In genomic region chr6:39433701-39434100, GRCm38 (mm10) we compare ENCODE assay signal across 21 mouse cellular contexts. TPM values are rescaled to one million over a fixed set of nuclear protein-coding genes. Genes with fewer than 3 reads are reported as not detected.
A peak's percentile ranks its signal among the peaks of the same experiment; 100 is the strongest.
DNase-seq lines count a peak whose midpoint lies in the region; ATAC-seq and TF ChIP-seq lines count a peak whose summit lies in the region.
"Had no signal": no experiment of that assay in that cellular context is flagged by ENCODE, and none has a peak within 500 bp of the region (broad histone marks: within the 10 kb centered on the region; RNA-seq: fewer than 3 reads in every experiment).

No protein-coding gene starts in this region.

- H3K36me3 ChIP-seq in liver, embryonic 13.5 days: no peaks in the 10 kb centered on the region
- H3K36me3 ChIP-seq in liver, postnatal 0 days (replicated peaks; ENCODE audit: insufficient read depth, low read length): no peaks in the 10 kb centered on the region
- no peaks in the 10 kb centered on the region for H3K36me3 ChIP-seq in ES-Bruce4 (ENCODE audit: control insufficient read depth, insufficient read depth, low read length, poor library complexity, severe bottlenecking)
- peaks cover 2% of the 10 kb centered on the region; the same call in 1 of the 2 replicates for H3K36me3 ChIP-seq in ES-E14 (ENCODE audit: control insufficient read depth, insufficient read depth, low read length, poor library complexity, severe bottlenecking)
- H3K36me3 ChIP-seq in liver, embryonic 15.5 days (replicated peaks): no peaks in the 10 kb centered on the region
- H3K36me3 ChIP-seq: embryonic facial prominence, embryonic 10.5 days; heart, embryonic 13.5 days; hindbrain, embryonic 12.5 days had no signal

- H3K27me3 ChIP-seq in liver, embryonic 13.5 days: no peaks in the 10 kb centered on the region
- H3K27me3 ChIP-seq in liver, postnatal 0 days (ENCODE audit: insufficient read depth, low read length): no peaks in the 10 kb centered on the region
- H3K27me3 ChIP-seq in ES-Bruce4 (ENCODE audit: control insufficient read depth, insufficient read depth, low read length, poor library complexity, severe bottlenecking): no peaks in the 10 kb centered on the region
- H3K27me3 ChIP-seq in liver, embryonic 15.5 days: 0 out of 2 replicates have a peak, but pooled peaks cover under 1% of the 10 kb centered on the region
- H3K27me3 ChIP-seq: forebrain, embryonic 13.5 days; heart, embryonic 13.5 days; hindbrain, embryonic 12.5 days had no signal

- H3K4me1 ChIP-seq in liver, embryonic 13.5 days (replicated peaks): peaks cover 66% of the 10 kb centered on the region
- peaks cover 28% of the 10 kb centered on the region for H3K4me1 ChIP-seq in liver, postnatal 0 days (ENCODE audit: insufficient read depth)
- peaks cover 10% of the 10 kb centered on the region for H3K4me1 ChIP-seq in ES-Bruce4 (ENCODE audit: control insufficient read depth, insufficient read depth, low read length)
- peaks cover 4 to 19% of the 10 kb centered on the region in 2 experiments; a peak in 3 of 4 replicates for H3K4me1 ChIP-seq in ES-E14 (ENCODE audit: control insufficient read depth in 2 of 2, insufficient read depth in 2 of 2, low read length in 2 of 2, poor library complexity in 1 of 2)
- H3K4me1 ChIP-seq in liver, embryonic 15.5 days (replicated peaks): peaks cover 60% of the 10 kb centered on the region
- H3K4me1 ChIP-seq: embryonic facial prominence, embryonic 10.5 days; forebrain, embryonic 13.5 days had no signal

- no peaks in the 10 kb centered on the region for H3K9me3 ChIP-seq in liver, embryonic 13.5 days (replicated peaks)
- no peaks in the 10 kb centered on the region for H3K9me3 ChIP-seq in liver, postnatal 0 days (ENCODE audit: low read length)
- H3K9me3 ChIP-seq in ES-Bruce4 (replicated peaks; ENCODE audit: control insufficient read depth, insufficient read depth, low read length, poor library complexity, severe bottlenecking) (no peaks in the 10 kb centered on the region), ES-E14 (ENCODE audit: control insufficient read depth, insufficient read depth, low read depth, low read length) (no peaks in the 10 kb centered on the region)
- no peaks in the 10 kb centered on the region for H3K9me3 ChIP-seq in liver, embryonic 15.5 days (replicated peaks)
- H3K9me3 ChIP-seq: embryonic facial prominence, embryonic 10.5 days; forebrain, embryonic 13.5 days; heart, embryonic 13.5 days; hindbrain, embryonic 12.5 days had no signal

- no peak for TF ChIP-seq EP300 in liver, postnatal 0 days (IDR thresholded peaks at IDR 0.05; ENCODE audit: low read depth)
- no peak for TF ChIP-seq EP300 in ES-Bruce4 (IDR thresholded peaks at IDR 0.05; ENCODE audit: insufficient read depth, low read depth, low read length)

- H3K4me3 ChIP-seq in liver, embryonic 13.5 days (replicated peaks): no peak overlapping the region
- no peak overlapping the region for H3K4me3 ChIP-seq in liver, postnatal 0 days (ENCODE audit: low read depth, low read length)
- H3K4me3 ChIP-seq in ES-Bruce4 (ENCODE audit: low read depth, low read length): no peak overlapping the region
- H3K4me3 ChIP-seq in ES-E14 (ENCODE audit: insufficient read depth in 1 of 2, low read depth in 1 of 2, low read length in 2 of 2, poor library complexity in 1 of 2, severe bottlenecking in 1 of 2): no peak overlapping the region
- no peak overlapping the region for H3K4me3 ChIP-seq in liver, embryonic 15.5 days (replicated peaks)
- H3K4me3 ChIP-seq: embryonic facial prominence, embryonic 10.5 days; forebrain, embryonic 13.5 days; gastrocnemius, adult 2 months; heart, embryonic 13.5 days; hindbrain, embryonic 12.5 days had no signal

- H3K9ac ChIP-seq in liver, embryonic 13.5 days: no peak overlapping the region
- no peak overlapping the region for H3K9ac ChIP-seq in liver, postnatal 0 days (replicated peaks)
- H3K9ac ChIP-seq in ES-Bruce4 (ENCODE audit: low read depth, poor library complexity, severe bottlenecking) (no peak overlapping the region), ES-E14 (ENCODE audit: insufficient read depth, low read depth, low read length, poor library complexity, severe bottlenecking) (no peak overlapping the region)
- no peak overlapping the region for H3K9ac ChIP-seq in liver, embryonic 15.5 days
- H3K9ac ChIP-seq: forebrain, embryonic 13.5 days; forebrain, postnatal 0 days; heart, embryonic 13.5 days; hindbrain, embryonic 12.5 days had no signal

- TF ChIP-seq CTCF in liver, postnatal 0 days (IDR thresholded peaks at IDR 0.05; ENCODE audit: low read depth): no peak
- no peak for TF ChIP-seq CTCF in ES-Bruce4 (IDR thresholded peaks at IDR 0.05; ENCODE audit: low read depth, low read length)

- H3K4me2 ChIP-seq in liver, embryonic 13.5 days: no peak overlapping the region
- no peak overlapping the region for H3K4me2 ChIP-seq in liver, postnatal 0 days (ENCODE audit: low read depth, low read length)
- no peak overlapping the region for H3K4me2 ChIP-seq in liver, embryonic 15.5 days
- H3K4me2 ChIP-seq: forebrain, embryonic 13.5 days; heart, embryonic 13.5 days; hindbrain, embryonic 12.5 days had no signal

- DNase-seq in liver, embryonic 13.5 days: no peak
- no peak for DNase-seq in liver, postnatal 0 days
- no peak for DNase-seq in ES-E14 (ENCODE audit: low read depth, low spot score)
- no peak for DNase-seq in right cerebral cortex, adult 18-20 months
- no peak for DNase-seq in cerebellum, adult 11-12 months
- no peak for DNase-seq in cerebellum, adult 9-11 months
- DNase-seq: adrenal gland, postnatal 10 days; cerebellum, adult 11 months; cerebellum, adult 9-10 months; forebrain, postnatal 0 days; gastrocnemius, adult 2 months; gastrocnemius, postnatal 25 days; heart, adult 11 months; heart, postnatal 36 days had no signal

- peak overlapping the region; percentile 81 for H3K27ac ChIP-seq in liver, embryonic 13.5 days
- no peak overlapping the region for H3K27ac ChIP-seq in liver, postnatal 0 days (ENCODE audit: low read depth)
- peak overlapping the region; percentile 66 for H3K27ac ChIP-seq in ES-Bruce4 (ENCODE audit: insufficient read depth, low read length)
- peak overlapping the region; percentile 6; the same call in 1 of the 2 replicates for H3K27ac ChIP-seq in ES-E14 (ENCODE audit: insufficient read depth, low read depth, low read length, poor library complexity, severe bottlenecking)
- H3K27ac ChIP-seq in liver, embryonic 15.5 days (replicated peaks): peak overlapping the region; percentile 51
- H3K27ac ChIP-seq: embryonic facial prominence, embryonic 10.5 days; forebrain, embryonic 13.5 days; gastrocnemius, adult 2 months; heart, embryonic 13.5 days; hindbrain, embryonic 12.5 days; hindbrain, postnatal 0 days had no signal

- no peak for TF ChIP-seq POLR2A in ES-Bruce4 (IDR thresholded peaks at IDR 0.05; ENCODE audit: insufficient read depth, low read length)

- ATAC-seq in liver, embryonic 13.5 days (ENCODE audit: low read depth): no peak
- no peak for ATAC-seq in liver, postnatal 0 days
- ATAC-seq in liver, embryonic 15.5 days (ENCODE audit: insufficient read depth): no peak
- ATAC-seq: forebrain, embryonic 13.5 days; forebrain, postnatal 0 days; hindbrain, postnatal 0 days had no signal

- in situ Hi-C loops in ES-E14 (cut with MboI; ENCODE audit: low sequenced_read_pairs in 2 of 2, unreplicated experiment in 2 of 2): no loop called here

TF ChIP-seq in ES-E14, 5 proteins besides CTCF, POLR2A, EP300 and RAD21:
- TF ChIP-seq CHD2 (IDR thresholded peaks at IDR 0.05; ENCODE audit: low read depth, low read length): no peak
- no peak for TF ChIP-seq MAFK (IDR thresholded peaks at IDR 0.05; ENCODE audit: insufficient read depth, low read depth, low read length)
- no peak for TF ChIP-seq ZC3H11A (IDR thresholded peaks at IDR 0.05; ENCODE audit: borderline replicate concordance, low read depth, low read length)
- TF ChIP-seq HCFC1 (IDR thresholded peaks at IDR 0.05; ENCODE audit: borderline replicate concordance, insufficient read depth, low read length): no peak
- TF ChIP-seq ZNF384 (IDR thresholded peaks at IDR 0.05; ENCODE audit: low read depth, low read length): no peak

RNA-seq across cellular contexts. Expression of gene Mkrn1, which starts 13.4 kb away (rescaled TPM):
- polyA plus RNA-seq in liver, embryonic 13.5 days (2015; fragmentation: Nextera tagmentation; extraction: Ambion mirVana): 197 and 202 TPM in 2 replicates
- polyA plus RNA-seq in liver, postnatal 0 days (2015; fragmentation: Nextera tagmentation; extraction: Ambion mirVana): 154 and 170 TPM in 2 replicates
- polyA plus RNA-seq in ES-Bruce4 (2011; ENCODE audit: insufficient read depth, insufficient read length, low read depth, missing spikeins): 350 and 361 TPM in 2 replicates
- total RNA-seq in ES-E14 (2012; rRNA removed): 652 and 719 TPM in 2 replicates
- polyA plus RNA-seq in liver, embryonic 15.5 days (2015; fragmentation: Nextera tagmentation; extraction: Ambion mirVana): 229 and 259 TPM in 2 replicates

RNA-seq across cellular contexts. Expression of gene Rab19, which starts 52.7 kb away (rescaled TPM):
- polyA plus RNA-seq in liver, embryonic 13.5 days (2015; fragmentation: Nextera tagmentation; extraction: Ambion mirVana): 0.18 and 0.27 TPM in 2 replicates
- 0.95 and 1.1 TPM in 2 replicates for polyA plus RNA-seq in liver, postnatal 0 days (2015; fragmentation: Nextera tagmentation; extraction: Ambion mirVana)
- 0.90 and 1.3 TPM in 2 replicates for polyA plus RNA-seq in ES-Bruce4 (2011; ENCODE audit: insufficient read depth, insufficient read length, low read depth, missing spikeins)
- 0.53 and 0.62 TPM in 2 replicates for total RNA-seq in ES-E14 (2012; rRNA removed)
- 0.28 and 0.37 TPM in 2 replicates for polyA plus RNA-seq in liver, embryonic 15.5 days (2015; fragmentation: Nextera tagmentation; extraction: Ambion mirVana)
- total RNA-seq: forebrain, postnatal 0 days had no signal

RNA-seq across cellular contexts. Expression of gene Slc37a3, which starts 56.2 kb away (rescaled TPM):
- polyA plus RNA-seq in liver, embryonic 13.5 days (2015; fragmentation: Nextera tagmentation; extraction: Ambion mirVana): 6.8 and 8.0 TPM in 2 replicates
- 13.9 and 16.0 TPM in 2 replicates for polyA plus RNA-seq in liver, postnatal 0 days (2015; fragmentation: Nextera tagmentation; extraction: Ambion mirVana)
- 49.6 and 52.7 TPM in 2 replicates for polyA plus RNA-seq in ES-Bruce4 (2011; ENCODE audit: insufficient read depth, insufficient read length, low read depth, missing spikeins)
- total RNA-seq in ES-E14 (2012; rRNA removed): 45.2 and 66.4 TPM in 2 replicates
- polyA plus RNA-seq in liver, embryonic 15.5 days (2015; fragmentation: Nextera tagmentation; extraction: Ambion mirVana): 9.1 and 9.3 TPM in 2 replicates
